Mouse (Mus musculus) kidney, adult 9 months (tissue): ENCODE data around the gene Ptprt.
A peak's percentile ranks its signal among the peaks of the same experiment; 100 is the strongest.

Experiments used
- DNase-seq: peaks from one replicate; pipeline ENCODE4 v3.0.0; 2022

Gene Ptprt

DNA sequence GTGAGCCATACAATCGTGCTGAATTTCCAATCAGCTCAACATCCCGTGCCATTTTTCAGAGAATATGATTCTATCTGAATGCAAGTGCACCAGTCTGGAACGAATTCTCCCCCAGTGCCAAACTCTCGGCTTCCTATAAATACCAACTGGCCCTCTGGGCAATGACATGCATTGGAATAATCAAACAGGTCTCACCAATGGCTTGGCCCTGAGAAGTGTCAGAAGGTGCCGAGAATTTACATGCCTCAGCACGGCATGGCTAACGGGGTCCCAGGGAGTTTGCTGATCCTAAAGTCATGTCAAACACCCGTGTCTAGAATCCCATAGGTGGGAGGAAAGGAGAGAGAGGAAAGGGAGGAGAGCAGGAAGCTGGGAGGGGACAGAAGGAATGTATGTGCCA lies 251.7 kb downstream of the Ptprt start:
- no peak for DNase-seq

DNA sequence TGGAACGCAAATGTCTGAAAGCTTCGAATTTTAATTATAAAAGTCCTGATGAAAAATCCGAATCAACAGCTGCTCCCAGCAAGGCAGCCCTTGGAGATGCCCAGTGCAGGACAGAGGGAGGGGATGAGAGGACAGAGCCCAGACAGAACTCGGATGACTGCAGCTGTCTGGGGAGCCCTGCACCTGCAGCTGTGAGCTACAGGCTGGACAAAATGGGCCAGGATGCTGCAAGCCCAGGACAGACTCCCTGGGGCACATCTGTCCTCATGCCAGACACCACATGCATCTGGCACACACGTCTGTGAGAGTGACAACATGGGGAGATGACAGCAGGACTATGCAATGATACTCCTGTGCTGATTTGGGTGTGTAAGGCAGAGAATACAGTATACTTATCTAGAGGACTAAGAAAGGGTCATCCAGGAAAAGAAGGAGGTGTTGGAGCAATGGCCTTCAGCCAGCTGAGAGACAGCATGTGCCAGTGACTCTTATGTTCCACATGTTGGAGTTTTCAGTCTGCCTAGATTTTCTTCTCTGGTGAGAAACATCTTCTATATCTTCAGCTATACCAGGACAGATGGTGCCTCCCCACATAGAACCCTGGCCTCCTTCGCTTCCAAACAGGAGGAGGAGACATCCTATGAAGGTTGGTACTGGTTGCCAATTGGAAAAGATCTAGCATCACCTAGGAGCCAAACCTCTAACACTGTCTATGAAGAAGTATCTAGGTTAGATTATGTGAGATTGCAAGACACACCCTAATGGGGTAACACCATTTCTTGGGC lies 259.4 kb downstream of the Ptprt start:
- no peak for DNase-seq

DNA sequence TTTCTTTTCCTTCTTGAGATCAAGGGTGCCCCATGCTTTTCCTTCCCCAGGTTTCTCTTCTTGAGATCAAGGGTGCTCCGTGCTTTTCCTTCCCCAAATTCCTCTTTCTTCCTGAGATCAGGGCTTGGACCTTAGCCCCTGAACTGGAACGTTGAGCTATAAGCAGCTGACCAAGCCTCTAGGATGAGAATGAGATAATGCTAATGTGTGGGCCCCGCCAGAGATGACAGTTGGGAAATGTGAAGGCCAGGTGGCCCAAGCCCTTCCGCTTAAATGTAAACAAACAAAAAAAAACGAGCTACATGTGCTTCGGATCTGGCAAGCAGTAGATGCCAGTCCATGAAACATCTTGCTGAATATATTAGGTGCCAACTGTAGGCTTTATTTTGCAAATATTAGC lies 266.3 kb downstream of the Ptprt start:
- DNase-seq, result no peak

DNA sequence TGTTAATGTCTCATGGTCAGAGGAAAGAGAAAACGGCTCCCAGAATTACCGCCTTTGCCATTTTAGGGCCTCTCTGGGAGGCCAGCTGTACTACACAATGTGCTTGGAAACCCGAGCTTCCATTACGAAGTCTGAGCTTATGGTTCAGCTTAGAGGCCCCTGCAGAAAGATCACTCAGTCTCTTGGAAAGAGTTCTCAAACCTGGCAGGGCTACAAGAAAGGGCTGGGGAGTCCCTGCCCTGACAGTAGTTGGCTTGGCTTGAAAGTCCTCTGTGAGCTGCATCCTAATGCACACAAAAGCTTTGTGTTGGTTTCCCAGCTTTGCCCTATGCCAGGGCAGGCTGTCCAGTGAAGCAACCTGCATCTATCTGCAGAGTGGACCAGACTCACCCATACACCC lies 269.1 kb downstream of the Ptprt start:
- no peak for DNase-seq

DNA sequence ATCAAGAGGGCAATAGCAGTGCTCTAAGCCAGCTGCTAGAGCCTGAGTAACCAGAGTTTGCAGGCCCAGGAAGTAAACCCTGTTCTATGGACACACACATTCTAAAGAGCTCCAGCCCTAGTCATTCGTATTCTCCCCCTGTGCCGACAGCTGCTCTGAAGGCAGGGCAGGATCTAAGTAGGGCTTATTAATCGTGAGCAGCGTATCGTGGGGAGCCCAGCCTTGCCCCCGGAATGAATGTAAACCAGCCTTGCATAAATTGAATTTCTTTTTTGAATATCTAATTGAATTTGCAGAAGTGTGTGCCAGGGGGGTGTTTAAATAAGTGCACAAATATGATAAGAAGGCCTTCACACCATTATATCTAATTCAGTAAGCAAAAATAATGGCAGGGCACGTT lies 283.6 kb downstream of the Ptprt start:
- no peak for DNase-seq

DNA sequence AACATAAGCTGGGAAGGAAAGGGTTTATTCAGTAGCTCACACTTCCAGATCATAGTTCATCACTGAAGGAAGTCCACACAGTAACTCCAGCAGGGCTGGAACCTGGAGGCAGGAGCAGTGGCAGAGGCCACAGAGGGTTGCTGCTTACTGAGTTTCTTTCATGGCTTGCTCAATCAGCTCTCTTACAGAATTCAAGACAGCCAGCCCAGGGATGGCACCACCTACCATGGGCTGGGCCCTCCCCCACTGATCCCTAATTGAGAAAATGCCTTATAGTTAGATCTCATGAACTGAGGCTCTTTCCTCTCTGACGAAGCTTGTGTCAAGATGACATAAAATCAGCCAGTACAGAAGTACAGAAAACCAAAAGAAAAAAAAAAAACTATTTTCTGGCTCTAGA lies 311.9 kb downstream of the Ptprt start:
- no peak for DNase-seq

DNA sequence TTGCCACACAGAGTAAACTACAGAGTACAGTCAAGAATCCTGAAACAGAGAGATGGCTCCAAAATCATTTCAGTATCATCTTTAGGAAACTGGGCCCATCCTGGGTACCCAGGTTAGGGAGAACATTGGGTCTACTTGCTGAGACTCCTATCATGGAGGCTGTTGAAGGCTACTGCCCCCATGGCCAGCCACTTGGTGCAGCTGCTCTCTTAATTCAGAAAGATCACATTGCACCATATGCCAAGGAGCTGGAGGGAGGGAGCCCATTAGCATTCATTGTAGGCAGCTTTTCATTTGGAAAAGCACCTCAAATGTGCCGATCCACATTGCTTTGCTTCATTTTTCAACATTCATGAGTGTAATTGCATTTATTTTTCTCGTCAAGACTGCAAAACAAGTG lies 319.1 kb downstream of the Ptprt start:
- no peak for DNase-seq

DNA sequence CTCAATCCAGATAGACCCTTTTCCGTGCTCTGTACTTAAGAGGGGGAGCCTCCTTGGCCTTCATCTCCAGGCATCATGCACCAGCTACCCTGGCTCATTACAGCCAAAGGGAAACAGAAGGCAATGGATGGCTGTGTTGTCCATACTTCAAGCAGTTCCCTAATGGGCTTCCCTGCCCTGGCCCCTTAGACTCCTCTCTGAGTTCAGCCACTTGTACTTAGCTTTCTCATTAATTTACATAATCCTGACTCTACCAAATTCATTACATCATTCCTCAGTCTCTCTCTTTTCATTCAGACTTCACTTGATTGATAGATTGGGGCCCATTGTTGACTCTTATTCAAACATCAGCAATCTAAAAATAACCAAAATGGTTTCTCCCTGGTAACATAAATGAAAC lies 320.7 kb downstream of the Ptprt start:
- DNase-seq, result no peak

DNA sequence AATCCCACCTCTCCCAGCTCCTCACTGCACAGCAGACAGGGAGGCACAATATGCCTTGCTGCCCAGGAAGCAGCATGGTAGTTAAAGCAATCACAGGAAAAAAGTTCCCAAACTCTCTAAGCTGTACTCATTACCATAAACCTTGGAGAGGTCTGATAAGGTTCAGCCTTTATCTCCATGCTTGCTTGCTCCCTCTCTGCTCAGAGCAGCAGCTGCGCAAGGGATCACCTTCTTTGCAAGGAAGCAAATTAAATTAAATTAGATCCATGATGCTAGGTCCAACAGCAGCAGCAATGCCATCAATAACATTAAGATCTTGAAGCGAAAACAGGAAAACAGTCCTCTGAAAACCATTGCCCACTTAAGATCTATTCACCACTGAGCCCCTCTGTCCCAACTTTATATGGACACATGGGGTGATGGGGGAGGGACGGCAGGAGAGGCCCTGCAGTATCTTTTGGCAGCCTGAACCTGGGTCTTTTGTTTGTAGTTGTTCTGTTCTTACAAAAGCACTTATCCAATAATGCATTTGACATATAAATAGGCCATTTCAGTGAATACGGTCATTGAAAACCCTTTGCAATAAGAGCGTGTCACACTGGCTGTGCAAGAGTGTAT lies 328.8 kb downstream of the Ptprt start:
- DNase-seq, result no peak

DNA sequence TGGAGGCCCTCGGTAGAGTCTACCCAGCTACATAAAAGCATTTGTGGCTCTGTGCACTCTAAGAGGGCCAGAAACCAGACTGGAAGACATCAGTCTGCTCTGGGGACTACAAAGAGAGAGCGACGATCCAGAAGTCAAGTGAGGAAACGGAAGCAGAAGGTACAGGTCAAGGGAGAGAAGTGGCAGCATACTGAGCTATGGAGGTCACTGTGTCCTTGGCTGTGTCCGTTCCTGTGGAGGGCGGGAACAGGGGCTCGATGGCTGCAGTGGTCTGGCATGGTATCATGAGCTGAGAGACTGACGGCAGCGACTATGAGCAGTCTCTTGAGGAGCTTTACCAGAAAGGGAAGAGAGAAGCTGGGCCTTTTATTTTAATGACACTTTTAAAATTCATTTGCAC lies 331.5 kb downstream of the Ptprt start:
- DNase-seq, result no peak

DNA sequence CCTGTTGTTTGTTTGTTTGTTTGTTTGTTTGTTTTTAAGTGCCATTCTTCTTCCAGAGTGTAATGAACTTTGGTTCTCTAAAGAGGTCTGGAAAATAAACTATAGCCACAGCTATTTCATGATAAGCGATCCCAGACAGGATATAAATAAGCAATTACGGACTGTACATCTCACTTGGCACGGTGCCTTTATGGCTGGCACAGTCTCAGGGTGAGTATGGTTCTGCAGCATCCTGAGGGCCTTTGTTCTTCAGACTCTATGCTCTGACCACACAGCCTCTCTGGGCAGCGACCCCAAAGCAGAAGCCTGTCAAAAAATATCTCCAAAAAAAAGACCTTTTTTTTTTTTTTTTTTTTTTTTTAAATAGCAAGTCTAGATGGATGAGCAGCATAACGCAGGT lies 338.5 kb downstream of the Ptprt start:
- no peak for DNase-seq

DNA sequence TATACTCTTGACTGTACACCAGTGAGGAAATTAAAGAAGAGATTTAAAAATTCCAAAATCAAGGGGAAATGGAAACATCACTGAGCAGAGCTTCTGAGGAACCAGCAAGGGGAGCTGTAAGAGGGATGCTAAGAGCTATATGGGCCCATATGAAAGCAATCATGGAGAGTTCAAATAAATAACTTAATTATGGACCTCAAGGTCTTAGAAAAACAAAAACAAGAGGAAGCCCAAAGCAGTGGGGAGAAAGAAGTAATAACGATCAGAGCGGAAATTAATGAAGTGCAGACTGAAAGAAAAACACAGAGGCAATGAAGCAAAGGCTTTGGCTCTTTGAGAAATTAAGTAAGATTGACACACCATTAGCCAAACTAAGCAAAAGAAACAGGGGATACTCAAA lies 353.0 kb downstream of the Ptprt start:
- DNase-seq, result no peak

DNA sequence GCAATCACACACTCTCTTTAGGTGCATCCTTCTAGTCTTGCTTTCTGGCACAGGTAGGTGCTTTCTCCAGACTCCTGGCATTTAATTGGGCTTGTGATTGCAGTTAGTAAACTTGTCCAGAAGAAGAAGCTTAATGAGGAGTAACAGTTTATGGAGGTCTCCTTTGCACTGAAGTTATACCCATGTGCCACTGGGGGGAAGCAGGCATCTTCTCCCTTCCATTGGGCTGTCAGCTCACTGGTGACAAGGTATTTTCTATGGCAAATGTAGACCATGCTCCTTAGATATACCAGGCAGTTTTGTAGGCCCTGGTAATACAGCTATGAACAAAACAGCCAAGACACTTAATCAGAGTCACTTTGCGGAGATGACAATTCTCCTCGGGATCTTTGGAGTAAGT lies 366.9 kb downstream of the Ptprt start:
- no peak for DNase-seq

DNA sequence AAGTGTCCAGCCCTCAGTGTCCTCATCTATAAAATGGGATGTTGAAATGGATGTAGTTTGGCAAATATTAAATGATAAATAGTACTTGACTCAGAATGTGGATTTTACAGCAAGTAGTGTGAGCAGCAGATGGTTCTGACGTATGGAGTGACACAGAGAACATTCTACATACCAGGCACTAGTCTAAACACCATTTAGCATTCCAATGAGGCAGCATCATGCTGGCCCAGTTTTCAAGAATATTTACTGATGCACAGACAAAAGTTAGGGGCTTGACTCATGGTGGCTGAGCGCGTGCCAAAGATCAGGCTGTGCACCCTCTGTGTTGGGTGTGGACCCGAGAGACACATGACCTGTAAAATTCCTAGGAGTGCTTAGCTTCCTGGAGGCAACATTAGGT lies 378.3 kb downstream of the Ptprt start:
- no peak for DNase-seq

DNA sequence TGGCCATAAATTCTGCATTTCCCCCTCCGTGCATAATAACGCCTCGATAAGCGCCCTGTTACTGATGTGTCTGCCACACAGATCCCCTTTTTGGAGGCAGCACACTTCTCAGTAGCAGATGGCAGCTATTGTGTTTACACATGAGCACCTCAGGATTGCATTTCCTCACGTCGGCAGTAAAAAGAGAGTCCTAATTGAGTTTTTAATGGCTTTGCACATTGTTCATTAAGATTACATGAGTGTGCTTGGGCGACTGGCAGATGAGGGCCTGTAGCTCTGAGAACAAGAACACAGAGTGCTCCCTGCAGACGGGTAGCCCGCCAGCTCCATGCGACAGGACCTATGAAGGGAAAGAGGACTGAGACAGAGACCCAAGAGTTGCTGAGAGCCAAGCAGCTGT lies 378.8 kb downstream of the Ptprt start:
- DNase-seq, result no peak

DNA sequence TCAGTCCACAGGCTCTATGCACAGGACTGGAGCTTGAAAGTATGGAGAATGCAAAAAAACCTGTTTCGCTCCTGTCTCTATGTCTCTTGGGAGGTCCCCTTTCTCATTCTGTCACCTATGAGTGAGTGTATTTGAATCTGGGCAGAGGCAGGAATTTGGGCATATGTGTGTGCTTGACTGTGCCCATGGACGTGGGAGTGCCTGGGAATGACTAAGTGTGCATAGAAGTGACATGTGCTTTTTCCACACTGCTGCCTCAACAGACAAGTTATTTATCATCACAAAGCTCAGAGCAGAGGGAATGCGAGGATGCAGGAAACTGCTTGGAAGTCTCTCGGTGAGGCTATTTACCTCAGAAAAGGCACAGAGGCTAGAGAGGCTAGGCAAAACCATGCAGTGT lies 387.1 kb downstream of the Ptprt start:
- no peak for DNase-seq

DNA sequence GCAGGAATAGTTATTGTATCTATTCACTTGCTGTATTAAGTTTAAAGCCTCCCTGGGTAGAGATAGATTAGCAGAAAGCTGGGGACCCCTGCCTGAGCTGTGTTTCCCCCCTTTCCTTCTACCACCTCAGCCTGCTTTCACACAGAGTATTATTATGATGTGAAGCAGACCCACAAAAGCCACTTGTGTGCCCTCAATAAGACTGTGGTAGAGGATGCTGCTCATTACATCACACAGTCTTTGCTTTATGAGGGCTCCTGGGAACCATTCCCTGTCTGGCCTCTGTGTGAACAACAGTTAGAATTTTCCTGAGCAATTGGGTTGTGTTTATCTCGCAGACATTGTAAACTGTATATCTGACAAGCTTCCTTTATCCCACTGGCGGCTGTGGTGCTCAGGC lies 409.7 kb downstream of the Ptprt start:
- DNase-seq, result no peak

DNA sequence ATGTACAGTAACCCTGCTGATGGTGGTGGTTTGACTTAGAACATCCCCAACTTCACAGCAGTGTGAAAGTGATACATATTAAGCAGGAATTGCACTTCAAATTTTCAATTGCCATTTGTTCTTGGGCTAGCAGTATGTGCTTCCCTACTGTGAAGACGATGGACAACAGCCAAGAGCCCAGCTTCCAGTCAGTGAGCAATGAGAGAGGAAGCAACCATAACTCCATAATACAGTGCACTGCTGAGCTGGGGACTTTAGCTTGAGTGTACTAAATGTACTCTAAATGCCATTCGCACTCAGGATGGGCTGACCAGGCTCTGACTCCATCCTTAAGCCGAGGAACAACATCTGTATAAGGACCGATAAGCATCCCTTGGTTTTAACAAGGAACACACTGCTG lies 412.7 kb downstream of the Ptprt start:
- no peak for DNase-seq

DNA sequence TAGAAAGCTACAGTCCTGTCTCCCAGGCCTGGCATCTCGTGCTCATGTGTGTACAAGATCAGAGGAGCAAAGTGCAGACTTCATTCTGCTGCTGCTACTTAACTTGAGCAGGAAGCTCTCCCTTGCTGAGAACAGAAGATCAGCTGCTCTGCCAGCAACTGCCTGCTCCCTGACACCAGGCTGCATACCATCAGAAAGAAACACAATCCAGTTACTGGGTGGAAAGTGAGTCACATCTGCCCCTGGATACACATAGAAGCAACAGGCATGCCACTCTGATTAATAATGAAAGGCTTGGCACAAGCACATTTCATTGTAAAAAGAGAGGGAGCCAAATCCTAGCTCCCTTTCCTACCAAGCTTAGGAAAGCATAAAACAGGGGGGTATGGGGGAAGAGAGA lies 438.5 kb downstream of the Ptprt start:
- DNase-seq, result peak; percentile 49

DNA sequence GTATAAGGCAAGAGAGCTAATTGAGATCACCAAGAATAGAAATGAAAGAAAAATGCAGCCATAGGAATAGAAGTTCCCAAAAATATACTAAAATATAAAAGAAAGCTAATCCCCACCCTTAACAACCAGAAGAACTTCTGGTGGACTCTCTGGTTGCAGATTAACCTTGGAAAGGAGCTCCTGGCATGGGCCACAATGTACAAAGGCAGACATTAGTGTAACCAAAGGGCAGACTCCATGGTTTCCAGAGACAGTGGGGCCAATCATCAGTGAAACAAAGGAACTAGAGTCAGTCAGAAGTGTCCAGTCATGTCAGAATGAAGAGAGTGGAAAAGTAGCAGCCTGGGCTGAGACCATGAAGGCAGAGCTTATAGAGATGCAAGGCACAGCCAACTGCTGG lies 440.4 kb downstream of the Ptprt start:
- peak; percentile 76 for DNase-seq

DNA sequence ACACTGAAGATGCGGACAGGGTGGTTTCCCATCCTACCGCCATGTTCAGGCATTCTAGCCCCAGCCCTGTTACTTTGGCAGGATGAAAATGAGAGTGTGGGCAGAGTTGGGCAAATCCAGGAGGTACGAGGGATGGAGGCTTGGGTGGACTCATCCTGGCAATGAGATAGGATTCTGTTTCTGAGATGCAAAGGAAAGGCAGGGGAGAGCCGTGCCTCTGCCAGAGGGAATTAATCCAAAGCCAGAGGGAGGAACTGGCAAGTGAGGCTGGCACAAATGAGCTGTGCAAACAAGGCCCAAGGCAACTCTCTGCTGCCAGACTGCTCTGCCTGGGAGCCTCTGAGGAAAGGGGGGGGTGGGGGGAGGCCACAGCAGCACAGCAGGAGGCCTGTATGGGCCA lies 441.4 kb downstream of the Ptprt start:
- DNase-seq, result no peak

DNA sequence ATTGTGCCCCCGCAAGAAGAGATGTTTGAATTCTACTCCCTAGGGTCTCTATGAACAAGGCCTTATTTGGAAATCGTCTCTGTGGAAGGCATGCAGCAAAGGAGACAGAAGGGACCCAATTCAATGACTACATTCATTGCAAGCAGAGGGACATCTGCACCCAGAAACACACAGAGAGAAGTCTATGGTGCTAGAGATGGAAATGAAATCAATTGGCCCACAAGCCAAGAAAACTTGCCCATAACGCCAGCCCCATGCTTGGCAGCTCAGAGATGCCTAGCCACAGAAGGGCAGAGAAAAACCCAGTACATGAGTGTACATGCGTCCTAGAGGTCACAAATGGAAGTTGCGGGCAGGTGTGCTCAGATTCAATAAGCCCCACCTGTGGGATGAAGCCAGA lies 443.1 kb downstream of the Ptprt start:
- no peak for DNase-seq

DNA sequence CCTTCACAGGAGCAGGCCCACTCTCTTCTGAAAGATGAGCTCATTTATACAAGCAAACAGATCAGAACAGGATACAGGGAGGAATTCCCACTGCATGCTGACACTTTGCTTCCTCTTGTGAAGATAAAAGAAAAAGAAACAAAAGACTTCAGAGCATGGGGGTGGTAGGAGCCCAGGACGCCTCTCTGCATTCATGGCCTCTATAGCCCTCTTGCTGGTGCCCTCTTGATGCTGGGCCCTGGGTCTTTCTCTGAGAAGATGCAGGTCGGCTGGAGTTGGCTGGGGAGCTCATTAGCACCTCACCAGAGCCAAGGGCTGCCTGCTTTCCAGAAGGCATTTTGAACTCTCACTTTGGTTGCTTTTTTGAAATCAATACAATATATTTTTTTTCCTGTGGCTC lies 448.6 kb downstream of the Ptprt start:
- no peak for DNase-seq

DNA sequence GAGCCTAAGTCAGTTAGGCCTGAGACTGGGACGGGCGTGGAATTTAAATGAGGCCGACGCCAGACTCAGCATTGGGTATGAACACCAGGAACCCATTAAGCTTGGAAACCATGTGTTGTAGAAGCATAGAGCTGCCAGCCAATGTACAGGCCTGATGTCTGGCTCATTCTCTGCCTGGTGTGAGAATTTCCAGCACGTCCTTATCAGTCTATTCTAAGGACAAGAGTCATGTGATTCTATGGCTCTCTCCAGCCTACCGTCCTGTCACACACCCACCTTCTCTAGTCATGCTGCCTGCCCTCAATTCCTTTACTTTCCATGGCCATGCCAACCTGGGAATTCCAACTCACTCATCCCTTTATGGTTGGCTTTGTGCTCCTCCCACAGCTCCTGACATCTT lies 450.4 kb downstream of the Ptprt start:
- DNase-seq, result no peak

DNA sequence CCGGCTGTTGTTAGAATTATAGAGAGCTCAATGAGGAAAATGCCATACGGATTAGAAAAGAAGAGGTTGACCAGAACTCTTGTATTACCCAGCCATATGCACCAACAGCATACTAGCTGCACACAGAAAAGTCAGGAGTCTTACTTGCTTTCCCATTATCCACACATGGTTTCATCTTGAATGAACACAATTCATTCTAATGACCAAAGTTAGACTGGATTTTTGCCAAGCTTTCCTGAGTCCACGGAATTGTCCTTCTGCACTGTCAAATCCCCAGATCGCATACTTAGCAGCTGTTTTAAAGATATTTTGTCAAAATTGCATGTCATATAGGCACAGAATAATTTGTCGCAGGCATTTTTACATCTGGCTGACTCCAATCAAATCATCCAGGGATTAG lies 463.6 kb downstream of the Ptprt start:
- DNase-seq, result no peak
